8 mouse cellular contexts compared by ENCODE assay signal in the genomic region with DNA sequence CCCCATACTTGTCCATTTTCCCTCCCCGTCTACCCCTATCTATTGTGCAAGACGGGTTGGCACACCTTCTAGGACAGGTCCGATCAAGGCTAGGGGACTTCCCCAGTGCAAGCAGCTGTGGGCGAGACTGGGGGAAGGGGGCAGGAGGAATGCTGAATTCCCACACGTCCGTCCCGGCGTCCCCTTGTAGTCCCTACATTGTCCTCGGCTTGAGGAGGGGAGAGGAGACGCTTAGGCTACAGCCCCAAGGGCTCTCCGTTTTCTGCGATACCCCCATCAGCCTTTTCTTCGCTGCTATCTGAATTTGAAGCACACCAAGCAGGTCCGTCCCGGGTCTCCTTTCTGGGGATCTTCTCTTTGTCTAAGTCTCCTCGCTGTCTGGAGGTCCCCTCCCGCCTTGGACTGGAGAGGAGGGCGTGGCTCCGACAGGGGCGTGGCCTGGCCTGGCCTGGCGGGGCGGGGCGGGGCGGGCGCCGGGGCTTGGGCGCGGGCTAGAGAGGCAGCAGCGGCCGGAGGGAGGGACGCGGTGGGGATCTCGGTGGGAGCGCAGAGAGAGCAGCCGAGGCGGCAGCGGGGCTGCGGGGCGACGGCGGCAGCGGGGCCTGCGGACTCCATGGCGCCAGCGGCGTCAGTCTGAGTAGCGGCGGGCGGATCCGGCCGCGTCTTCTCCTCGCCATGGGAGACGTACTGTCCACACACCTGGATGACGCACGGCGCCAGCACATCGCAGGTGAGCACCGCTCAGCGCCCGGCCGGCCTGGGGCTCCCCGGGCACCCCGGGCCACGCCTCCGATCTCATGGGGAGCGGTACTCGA. TPM values are rescaled to one million over a fixed set of nuclear protein-coding genes. Genes with fewer than 3 reads are reported as not detected.
DNase-seq lines count a peak whose midpoint lies in the region; ATAC-seq lines count a peak whose summit lies in the region.

Gene Fam129b (plus strand): TSS at position 440 of the 815 bp plus-strand sequence.

- H3K36me3 ChIP-seq in embryonic facial prominence, embryonic 10.5 days (replicated peaks) = no peaks in the 10 kb centered on the region
- no peaks in the 10 kb centered on the region for H3K36me3 ChIP-seq in intestine, embryonic 16.5 days (ENCODE audit: control insufficient read depth, insufficient read depth, low read length)
- no peaks in the 10 kb centered on the region for H3K36me3 ChIP-seq in midbrain, embryonic 10.5 days

- H3K9ac ChIP-seq in intestine, embryonic 16.5 days (ENCODE audit: low read depth, low read length) = peak within 1 kb of the TSS; percentile 88

- WGBS in embryonic facial prominence, embryonic 10.5 days = under 1% methylated on average over 68 of the region's 68 CpGs
- under 1% methylated on average over 66 of the region's 68 CpGs for WGBS in intestine, embryonic 16.5 days
- WGBS in midbrain, embryonic 10.5 days = under 1% methylated on average over 68 of the region's 68 CpGs

- peak within 1 kb of the TSS; percentile 95 for H3K27ac ChIP-seq in embryonic facial prominence, embryonic 10.5 days (replicated peaks)
- peak within 1 kb of the TSS; percentile 91 for H3K27ac ChIP-seq in intestine, embryonic 16.5 days (ENCODE audit: low read length)
- peak within 1 kb of the TSS; percentile 99 for H3K27ac ChIP-seq in midbrain, embryonic 10.5 days (replicated peaks)

- peaks cover 73% of the 10 kb centered on the region for H3K4me1 ChIP-seq in embryonic facial prominence, embryonic 10.5 days
- peaks cover 56% of the 10 kb centered on the region for H3K4me1 ChIP-seq in intestine, embryonic 16.5 days (ENCODE audit: control insufficient read depth, insufficient read depth, low read length)
- H3K4me1 ChIP-seq in midbrain, embryonic 10.5 days = peaks cover 66% of the 10 kb centered on the region

- peak within 1 kb of the TSS; percentile 88 for H3K4me3 ChIP-seq in embryonic facial prominence, embryonic 10.5 days
- H3K4me3 ChIP-seq in intestine, embryonic 16.5 days (ENCODE audit: low read length) = peak within 1 kb of the TSS; percentile 83
- peak within 1 kb of the TSS; percentile 78 for H3K4me3 ChIP-seq in midbrain, embryonic 10.5 days

- peak; percentile 64 for ATAC-seq in granulocyte monocyte progenitor cell, adult 5-6 weeks (replicated peaks; ENCODE audit: poor library complexity, severe bottlenecking)
- peak; percentile 88 for ATAC-seq in intestine, embryonic 16.5 days

- peak; percentile 71 for DNase-seq in layer of hippocampus, adult 11-12 months (ENCODE audit: low spot score)
- no peak for DNase-seq in layer of hippocampus, adult 9-10 months (ENCODE audit: low spot score)
- peak; percentile 97 for DNase-seq in embryonic facial prominence, embryonic 10.5 days (ENCODE audit: low spot score)
- peak; percentile 96 for DNase-seq in left cerebral cortex, postnatal 4 days
- DNase-seq in midbrain, embryonic 10.5 days (ENCODE audit: low spot score) = peak; percentile 95
- peak; percentile 56 for DNase-seq in skeletal muscle tissue, adult 2 months (ENCODE audit: low read depth, low spot score)

- H3K4me2 ChIP-seq in intestine, embryonic 16.5 days (ENCODE audit: low read depth, low read length) = peak within 1 kb of the TSS; percentile 78

- intact Hi-C loops in left cerebral cortex, postnatal 4 days (cut with DNase I) = no loop called here

- no peaks in the 10 kb centered on the region for H3K9me3 ChIP-seq in embryonic facial prominence, embryonic 10.5 days
- H3K9me3 ChIP-seq in intestine, embryonic 16.5 days (ENCODE audit: control insufficient read depth, low read length) = no peaks in the 10 kb centered on the region
- no peaks in the 10 kb centered on the region for H3K9me3 ChIP-seq in midbrain, embryonic 10.5 days (replicated peaks)

- no peaks in the 10 kb centered on the region for H3K27me3 ChIP-seq in embryonic facial prominence, embryonic 10.5 days (replicated peaks; ENCODE audit: low read depth, poor library complexity, severe bottlenecking)
- no peaks in the 10 kb centered on the region for H3K27me3 ChIP-seq in intestine, embryonic 16.5 days (replicated peaks; ENCODE audit: control insufficient read depth, insufficient read depth, low read length)
- peaks cover 23% of the 10 kb centered on the region for H3K27me3 ChIP-seq in midbrain, embryonic 10.5 days (ENCODE audit: low read depth, poor library complexity, severe bottlenecking)

RNA-seq across cellular contexts. Expression of gene Fam129b, which starts in this region (rescaled TPM):
- 43.9 and 46.4 TPM in 2 replicates for polyA plus RNA-seq in embryonic facial prominence, embryonic 10.5 days (2016; fragmentation: Nextera tagmentation; extraction: Ambion mirVana)
- total RNA-seq in granulocyte monocyte progenitor cell, adult 5-6 weeks (2014; fragmentation: Nextera tagmentation) = 7.9 and 20.5 TPM in 2 replicates
- total RNA-seq in granulocyte monocyte progenitor cell, adult 5-6 weeks (2017) = 6.2 and 9.6 TPM in 2 replicates
- polyA plus RNA-seq in intestine, embryonic 16.5 days (2015; fragmentation: Nextera tagmentation; extraction: Ambion mirVana) = 35.4 and 37.8 TPM in 2 replicates
- total RNA-seq in left cerebral cortex, postnatal 4 days (2021) = 10 to 100 TPM; 55.1 to 63.3 TPM
- polyA plus RNA-seq in midbrain, embryonic 10.5 days (2016; fragmentation: Nextera tagmentation; extraction: Ambion mirVana) = 23.5 and 25.5 TPM in 2 replicates
